Mouse (Mus musculus): ENCODE measurements around the gene Syt7. TPM values are rescaled to one million over a fixed set of nuclear protein-coding genes. Genes with fewer than 3 reads are reported as not detected.

Gene Syt7
- total and polyA plus RNA-seq, 2 experiments, result 0.28 to 0.45 TPM

DNA sequence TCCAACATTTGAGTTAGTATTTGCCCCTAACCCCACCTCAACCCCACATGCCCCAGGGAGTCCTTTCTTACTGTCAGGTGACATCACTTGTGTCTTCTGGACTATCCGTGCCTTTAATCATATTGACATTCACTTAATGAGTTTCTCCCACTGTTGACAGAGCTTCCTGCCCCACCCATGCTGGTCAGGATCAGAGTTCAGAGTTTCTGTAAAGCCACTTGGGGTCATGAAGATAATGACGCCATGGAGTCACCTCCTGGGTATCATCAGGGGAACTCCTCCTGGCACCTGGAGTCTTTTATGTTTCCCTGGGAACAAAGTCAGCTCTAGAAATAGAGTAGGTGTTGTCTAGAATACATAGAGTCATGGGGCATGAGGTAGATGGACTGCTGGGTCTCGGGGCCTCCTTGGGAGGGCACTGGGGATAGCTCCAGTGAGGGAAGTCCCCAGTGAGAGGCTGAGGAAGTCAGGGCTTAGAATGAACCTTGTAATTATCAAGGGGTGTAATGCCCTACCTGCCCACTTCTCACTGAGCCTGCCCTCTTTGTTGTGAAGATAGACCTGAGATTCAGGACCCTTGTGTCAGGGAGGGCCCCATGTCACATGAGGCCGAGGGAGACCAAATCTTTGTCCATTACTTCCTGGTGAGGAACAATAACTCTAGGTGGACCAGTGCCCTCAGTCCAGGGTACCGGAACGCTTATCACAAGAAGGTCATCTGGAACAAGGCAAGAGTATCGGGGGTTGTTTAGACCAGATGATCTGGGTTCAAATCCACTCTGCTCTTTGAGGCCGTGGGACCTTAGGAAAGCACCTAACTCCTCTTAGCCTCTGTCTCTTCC, 29.6 kb upstream of the Syt7 start:
- Histone ChIP-seq H3K27me3 (ENCODE audit: control insufficient read depth, insufficient read depth, low read length) (no peaks in the 10 kb centered on the region), H3K79me2 (ENCODE audit: control insufficient read depth, insufficient read depth, low read length) (no peaks in the 10 kb centered on the region), H3K27ac (replicated peaks; ENCODE audit: insufficient read depth, low read depth, low read length) (no peak overlapping the region), H3K9ac (ENCODE audit: low read depth, low read length) (no peak overlapping the region), H3K4me1 (ENCODE audit: control insufficient read depth, insufficient read depth, low read length) (peaks cover 4% of the 10 kb centered on the region; the same call in 1 of the 2 replicates), H3K4me3 (ENCODE audit: insufficient read depth, low read depth, low read length) (no peak overlapping the region), H3K36me3 (ENCODE audit: control insufficient read depth, insufficient read depth, low read length) (no peaks in the 10 kb centered on the region)
- WGBS, result 61% methylated on average over 8 of the region's 8 CpGs
- TF ChIP-seq POLR2A (IDR thresholded peaks at IDR 0.05; ENCODE audit: extremely low read depth, insufficient read depth, low read length), result no peak
- DNase-seq (ENCODE audit: extremely low read depth, low read depth, low spot score), result peak; percentile 17

DNA sequence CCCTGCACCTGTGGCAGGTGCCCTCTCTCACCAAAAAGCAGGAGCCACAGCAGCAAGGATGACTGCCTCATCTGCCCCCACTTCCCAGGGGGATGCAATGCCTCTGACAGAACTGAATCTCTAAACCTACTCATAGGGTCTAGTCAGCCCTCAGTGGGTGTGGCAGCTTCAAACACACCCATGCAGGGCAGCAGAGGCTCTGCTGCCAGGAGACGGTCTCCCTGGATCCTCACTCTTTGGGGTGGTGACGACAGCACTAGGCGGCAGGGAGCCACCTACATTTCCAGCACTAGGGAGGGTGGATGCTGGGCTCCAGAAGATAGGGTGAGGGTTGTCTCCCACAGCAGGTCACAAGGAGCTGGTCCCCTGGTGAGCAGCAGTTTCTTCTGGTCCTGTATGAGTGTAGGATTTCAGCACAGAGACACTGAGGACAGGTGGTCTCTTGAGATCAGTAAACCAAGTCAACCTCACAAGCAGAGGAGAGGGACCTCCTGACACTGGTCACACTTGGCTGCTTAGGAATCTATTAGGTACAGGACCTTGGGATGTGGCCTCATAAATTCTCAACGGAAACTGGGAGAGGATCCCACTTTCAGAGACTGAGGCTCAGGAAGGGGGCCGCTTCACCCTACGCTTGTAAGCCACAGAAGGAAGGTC, 26.3 kb upstream of the Syt7 start:
- Histone ChIP-seq H3K27ac (replicated peaks; ENCODE audit: insufficient read depth, low read depth, low read length) (no peak overlapping the region), H3K79me2 (ENCODE audit: control insufficient read depth, insufficient read depth, low read length) (no peaks in the 10 kb centered on the region), H3K4me3 (ENCODE audit: insufficient read depth, low read depth, low read length) (no peak overlapping the region), H3K4me1 (ENCODE audit: control insufficient read depth, insufficient read depth, low read length) (peaks cover 4% of the 10 kb centered on the region; the same call in 1 of the 2 replicates), H3K36me3 (ENCODE audit: control insufficient read depth, insufficient read depth, low read length) (no peaks in the 10 kb centered on the region), H3K27me3 (ENCODE audit: control insufficient read depth, insufficient read depth, low read length) (no peaks in the 10 kb centered on the region), H3K9ac (ENCODE audit: low read depth, low read length) (no peak overlapping the region)
- 86% methylated on average over 6 of the region's 6 CpGs for WGBS
- TF ChIP-seq CTCF (IDR thresholded peaks at IDR 0.05; ENCODE audit: low read depth, low read length) (no peak), POLR2A (IDR thresholded peaks at IDR 0.05; ENCODE audit: extremely low read depth, insufficient read depth, low read length) (no peak)
- no peak for DNase-seq (ENCODE audit: extremely low read depth, low read depth, low spot score)

DNA sequence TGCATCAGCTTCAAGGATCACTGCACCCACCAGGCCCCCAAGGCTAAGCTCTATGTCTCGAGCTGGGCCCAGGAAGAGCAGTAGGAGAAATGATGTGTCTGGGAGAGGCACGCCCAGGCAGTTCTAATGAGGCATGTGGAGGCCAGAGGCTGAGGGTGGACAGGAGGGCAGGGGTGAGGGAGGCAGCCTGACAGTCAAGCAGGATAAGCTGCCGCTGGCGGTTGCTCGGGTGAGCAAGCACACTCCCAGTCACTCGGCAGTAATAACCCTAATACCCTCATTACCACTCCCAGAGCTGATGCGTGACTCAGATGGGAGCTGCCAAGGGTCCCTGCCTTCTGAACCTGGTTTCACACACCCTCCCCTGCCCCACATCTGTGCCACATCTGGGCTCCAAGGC, 25.0 kb upstream of the Syt7 start:
- 82% methylated on average over 7 of the region's 7 CpGs for WGBS
- no peak for DNase-seq (ENCODE audit: extremely low read depth, low read depth, low spot score)
- Histone ChIP-seq H3K27me3 (ENCODE audit: control insufficient read depth, insufficient read depth, low read length) (no peaks in the 10 kb centered on the region), H3K27ac (replicated peaks; ENCODE audit: insufficient read depth, low read depth, low read length) (no peak overlapping the region), H3K79me2 (ENCODE audit: control insufficient read depth, insufficient read depth, low read length) (no peaks in the 10 kb centered on the region), H3K36me3 (ENCODE audit: control insufficient read depth, insufficient read depth, low read length) (no peaks in the 10 kb centered on the region), H3K9ac (ENCODE audit: low read depth, low read length) (no peak overlapping the region), H3K4me1 (ENCODE audit: control insufficient read depth, insufficient read depth, low read length) (peaks cover 4% of the 10 kb centered on the region; the same call in 1 of the 2 replicates), H3K4me3 (ENCODE audit: insufficient read depth, low read depth, low read length) (no peak overlapping the region)
- TF ChIP-seq POLR2A (IDR thresholded peaks at IDR 0.05; ENCODE audit: extremely low read depth, insufficient read depth, low read length) (no peak), CTCF (IDR thresholded peaks at IDR 0.05; ENCODE audit: low read depth, low read length) (no peak)

DNA sequence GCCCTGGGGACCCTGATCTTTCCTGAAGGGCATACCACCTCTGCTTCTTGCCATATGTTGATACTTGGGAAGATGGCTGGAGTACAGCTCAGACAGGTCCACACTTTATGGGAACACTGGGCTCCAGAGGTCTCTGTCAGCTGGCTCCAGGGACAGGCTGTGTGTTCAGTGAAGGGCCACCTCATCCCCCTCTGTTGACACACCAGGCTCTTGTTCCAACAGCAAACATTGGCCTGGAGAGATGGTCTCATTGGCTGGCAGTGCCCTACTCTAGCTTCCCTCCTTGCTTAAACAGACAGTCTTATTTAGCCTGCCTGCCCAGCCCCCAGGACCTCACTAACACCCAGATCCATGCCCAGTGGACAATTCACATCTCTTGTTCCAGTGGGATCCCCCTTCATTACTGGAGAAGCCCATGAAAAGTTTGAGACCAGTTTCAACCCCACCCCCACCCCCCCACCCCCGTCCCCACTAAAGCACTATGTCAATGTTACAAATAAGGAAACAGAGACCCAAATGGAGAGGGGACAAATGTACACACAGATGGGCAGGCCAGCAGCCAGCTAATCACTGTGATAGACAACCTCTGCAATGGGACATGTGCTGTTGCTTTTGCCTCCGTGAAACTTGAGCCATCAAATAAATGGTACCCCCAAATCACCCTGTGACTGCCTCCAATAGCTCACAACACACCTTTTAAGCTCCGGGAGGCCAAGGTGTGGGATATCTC, 22.6 kb upstream of the Syt7 start:
- WGBS, result 34% methylated on average over 3 of the region's 3 CpGs
- no peak overlapping the region for H3K9ac ChIP-seq (ENCODE audit: low read depth, low read length)
- no peak overlapping the region for H3K27ac ChIP-seq (replicated peaks; ENCODE audit: insufficient read depth, low read depth, low read length)
- no peaks in the 10 kb centered on the region for H3K4me1 ChIP-seq (ENCODE audit: control insufficient read depth, insufficient read depth, low read length)
- DNase-seq (ENCODE audit: extremely low read depth, low read depth, low spot score), result no peak
- H3K79me2 ChIP-seq (ENCODE audit: control insufficient read depth, insufficient read depth, low read length), result no peaks in the 10 kb centered on the region
- H3K4me3 ChIP-seq (ENCODE audit: insufficient read depth, low read depth, low read length), result no peak overlapping the region
- no peak for TF ChIP-seq POLR2A (IDR thresholded peaks at IDR 0.05; ENCODE audit: extremely low read depth, insufficient read depth, low read length)
- no peak for TF ChIP-seq CTCF (IDR thresholded peaks at IDR 0.05; ENCODE audit: low read depth, low read length)
- no peaks in the 10 kb centered on the region for H3K36me3 ChIP-seq (ENCODE audit: control insufficient read depth, insufficient read depth, low read length)
- H3K27me3 ChIP-seq (ENCODE audit: control insufficient read depth, insufficient read depth, low read length), result no peaks in the 10 kb centered on the region

DNA sequence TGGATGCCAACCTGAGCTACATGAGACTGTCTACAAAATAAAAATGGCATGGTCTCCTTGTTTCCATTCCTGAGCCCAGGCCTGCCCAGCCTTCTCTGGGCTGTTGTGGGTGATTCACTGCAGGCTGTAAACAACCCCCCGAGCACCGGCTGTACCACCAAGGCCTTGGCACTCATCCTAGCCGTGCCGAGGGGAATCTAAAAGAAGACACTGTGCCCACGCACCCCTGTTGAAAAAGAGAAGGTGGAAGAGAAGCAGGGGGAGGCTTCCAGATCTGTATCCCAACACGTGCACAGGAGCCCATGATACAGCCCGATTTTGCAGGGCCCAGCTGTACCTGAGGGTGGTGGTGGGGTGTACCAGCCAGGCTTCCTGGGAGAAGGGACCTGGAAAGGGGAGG, 21.1 kb upstream of the Syt7 start:
- no peaks in the 10 kb centered on the region for H3K4me1 ChIP-seq (ENCODE audit: control insufficient read depth, insufficient read depth, low read length)
- WGBS, result 86% methylated on average over 7 of the region's 7 CpGs
- DNase-seq (ENCODE audit: extremely low read depth, low read depth, low spot score), result no peak
- no peaks in the 10 kb centered on the region for H3K36me3 ChIP-seq (ENCODE audit: control insufficient read depth, insufficient read depth, low read length)
- TF ChIP-seq POLR2A (IDR thresholded peaks at IDR 0.05; ENCODE audit: extremely low read depth, insufficient read depth, low read length), result no peak
- no peak for TF ChIP-seq CTCF (IDR thresholded peaks at IDR 0.05; ENCODE audit: low read depth, low read length)
- no peaks in the 10 kb centered on the region for H3K79me2 ChIP-seq (ENCODE audit: control insufficient read depth, insufficient read depth, low read length)
- no peaks in the 10 kb centered on the region for H3K27me3 ChIP-seq (ENCODE audit: control insufficient read depth, insufficient read depth, low read length)
- H3K27ac ChIP-seq (replicated peaks; ENCODE audit: insufficient read depth, low read depth, low read length), result no peak overlapping the region
- no peak overlapping the region for H3K4me3 ChIP-seq (ENCODE audit: insufficient read depth, low read depth, low read length)
- no peak overlapping the region for H3K9ac ChIP-seq (ENCODE audit: low read depth, low read length)
